Mouse (Mus musculus) embryonic stem cell, embryonic (primary cell): ENCODE measurements around the gene Tmem88.

Experiments
- CTCF ChIA-PET, 4 experiments: fragments of 300-600 bp in 2 of 4; fragments of 350-600 bp in 2 of 4; sonication (Branson Sonifier 250); formaldehyde crosslinking; loops; one replicate each; lab custom pipeline; 2022; ENCODE audit warnings: inconsistent platforms in 2 of 4; lab: Charles Lee
- POLR2A ChIA-PET, 4 experiments: fragments of 300-600 bp in 2 of 4; fragments of 350-600 bp in 2 of 4; sonication (Branson Sonifier 250); formaldehyde crosslinking; loops; one replicate each; lab custom pipeline; 2022; ENCODE audit warnings: antibody characterized with exemption in 4 of 4, inconsistent platforms in 1 of 4; lab: Charles Lee

The Tmem88 gene

GRCm38 (mm10) chr11:69369215-69369989 lies 28.6 kb downstream of the Tmem88 start, which contains the start of gene Chd3:
Chd3 (minus strand) TSS chr11:69369406.
- CTCF ChIA-PET = interaction anchor here (0.6 to 0.7 kb wide), 6 partner anchors 206 to 945 kb away, joined by 3 to 4 read pairs (median 3); no protein-coding TSS in a partner anchor
- POLR2A ChIA-PET = interaction anchor here (0.5 to 3.5 kb wide), 18 partner anchors 9 to 469 kb away, joined by 3 to 28 read pairs (median 3); partner anchors contain the start of genes Cntrob (in 2 of the 4), Kcnab3 (in 2 of the 4), Trappc1 (in 2 of the 4) and Cyb5d1 (in 1 of the 4)

- ChIA-PET POLR2A (interaction anchor here (0.6 to 3.5 kb wide), 17 partner anchors 11 to 470 kb away, joined by 3 to 28 read pairs (median 3); partner anchors contain the start of genes Cntrob (in 3 of the 4), Trappc1 (in 3 of the 4), Cyb5d1 (in 1 of the 4) and Kcnab3 (in 1 of the 4)), CTCF (interaction anchor here in 3 of 4 experiments (0.6 to 0.7 kb wide), 7 partner anchors 64 to 946 kb away, joined by 3 to 6 read pairs (median 3); no protein-coding TSS in a partner anchor)
Measured at GRCm38 (mm10) chr11:69368356-69369214, 29.4 kb downstream of the Tmem88 start.

- ChIA-PET POLR2A (interaction anchor here in 3 of 4 experiments (0.6 to 3.5 kb wide), 14 partner anchors 10 to 266 kb away, joined by 3 to 28 read pairs (median 4); partner anchors contain the start of genes Cntrob (in 2 of the 3), Kcnab3 (in 2 of the 3) and Trappc1 (in 2 of the 3)), CTCF (interaction anchor here in 3 of 4 experiments (0.5 to 0.7 kb wide), 5 partner anchors 65 to 102 kb away, joined by 3 to 6 read pairs (median 3); no protein-coding TSS in a partner anchor)
Measured at GRCm38 (mm10) chr11:69367616-69368355, 30.2 kb downstream of the Tmem88 start.

GRCm38 (mm10) chr11:69366855-69367615 lies 31.0 kb downstream of the Tmem88 start:
- ChIA-PET POLR2A (interaction anchor here in 2 of 4 experiments (0.6 to 3.5 kb wide), 14 partner anchors 9 to 215 kb away, joined by 3 to 28 read pairs (median 4); partner anchors contain the start of genes Cntrob (in 2 of the 2), Kcnab3 (in 2 of the 2) and Trappc1 (in 2 of the 2)), CTCF (interaction anchor here in 1 of 4 experiments (0.5 to 0.7 kb wide), 3 partner anchors 71 to 362 kb away, joined by 3 to 4 read pairs (median 4); no protein-coding TSS in a partner anchor)

GRCm38 (mm10) chr11:69366157-69366854 lies 31.7 kb downstream of the Tmem88 start:
- ChIA-PET CTCF (interaction anchor here in 1 of 4 experiments (0.6 to 0.7 kb wide), 3 partner anchors 104 to 363 kb away, joined by 4 read pairs; no protein-coding TSS in a partner anchor), POLR2A (interaction anchor here in 2 of 4 experiments (0.6 to 3.5 kb wide), 10 partner anchors 9 to 216 kb away, joined by 3 to 28 read pairs (median 4); partner anchors contain the start of genes Kcnab3 (in 2 of the 2), Cntrob (in 1 of the 2) and Trappc1 (in 1 of the 2))

- ChIA-PET POLR2A (interaction anchor here in 2 of 4 experiments (1.2 to 2.2 kb wide), 3 partner anchors 16 to 54 kb away, joined by 3 to 5 read pairs (median 4); no protein-coding TSS in a partner anchor), CTCF (interaction anchor here in 2 of 4 experiments (0.7 to 1.3 kb wide), 2 partner anchors 96 to 109 kb away, joined by 3 to 4 read pairs; no protein-coding TSS in a partner anchor)
Measured at GRCm38 (mm10) chr11:69365722-69366121, 32.3 kb downstream of the Tmem88 start.

GRCm38 (mm10) chr11:69364910-69365309 lies 33.1 kb downstream of the Tmem88 start:
- CTCF ChIA-PET = interaction anchor here in 2 of 4 experiments (0.5 to 1.3 kb wide), 2 partner anchors 96 to 187 kb away, joined by 3 read pairs; no protein-coding TSS in a partner anchor
- POLR2A ChIA-PET = interaction anchor here in 2 of 4 experiments (1.2 to 2.2 kb wide), 3 partner anchors 15 to 18 kb away, joined by 3 to 5 read pairs (median 3); no protein-coding TSS in a partner anchor

- ChIA-PET POLR2A (interaction anchor here in 2 of 4 experiments (1.2 to 2.2 kb wide), 3 partner anchors 15 to 18 kb away, joined by 3 to 5 read pairs (median 3); no protein-coding TSS in a partner anchor), CTCF (interaction anchor here in 1 of 4 experiments (1.0 to 1.3 kb wide), 2 partner anchors 8 to 95 kb away, joined by 3 read pairs; no protein-coding TSS in a partner anchor)
Measured at GRCm38 (mm10) chr11:69364376-69364775, 33.7 kb downstream of the Tmem88 start.

GRCm38 (mm10) chr11:69362479-69362878 lies 35.6 kb downstream of the Tmem88 start:
- CTCF ChIA-PET = interaction anchor here in 3 of 4 experiments (0.5 to 1.7 kb wide), 6 partner anchors 10 to 270 kb away, joined by 3 to 6 read pairs (median 3); partner anchors contain the start of gene Fxr2 (in 1 of the 3)
- POLR2A ChIA-PET = interaction anchor here in 3 of 4 experiments (0.8 to 1.6 kb wide), 6 partner anchors 16 to 94 kb away, joined by 3 to 4 read pairs (median 3); partner anchors contain the start of genes Cntrob (in 1 of the 3), Kcnab3 (in 1 of the 3) and Trappc1 (in 1 of the 3)

GRCm38 (mm10) chr11:69362021-69362420 lies 36.0 kb downstream of the Tmem88 start:
- ChIA-PET CTCF (interaction anchor here in 3 of 4 experiments (0.5 to 1.7 kb wide), 5 partner anchors 10 to 271 kb away, joined by 3 to 6 read pairs (median 3); partner anchors contain the start of gene Fxr2 (in 1 of the 3)), POLR2A (interaction anchor here in 3 of 4 experiments (0.7 to 1.6 kb wide), 4 partner anchors 21 to 115 kb away, joined by 3 to 5 read pairs (median 4); partner anchors contain the start of gene Kcnab3 (in 1 of the 3))

- POLR2A ChIA-PET = interaction anchor here in 3 of 4 experiments (0.8 to 1.5 kb wide), 6 partner anchors 11 to 37 kb away, joined by 3 to 5 read pairs (median 3); partner anchors contain the start of genes Cntrob (in 1 of the 3), Cyb5d1 (in 1 of the 3), Kcnab3 (in 1 of the 3) and Naa38 (in 1 of the 3)
- CTCF ChIA-PET = no interaction called here
Measured at GRCm38 (mm10) chr11:69357690-69358089, 40.3 kb downstream of the Tmem88 start.

GRCm38 (mm10) chr11:69356544-69356943 lies 41.5 kb downstream of the Tmem88 start:
- ChIA-PET POLR2A (interaction anchor here in 2 of 4 experiments (1.2 to 1.8 kb wide), 4 partner anchors 9 to 33 kb away, joined by 3 to 6 read pairs (median 4); partner anchors contain the start of genes Cntrob (in 1 of the 2), Kcnab3 (in 1 of the 2) and Trappc1 (in 1 of the 2)), CTCF (no interaction called here)
